Mouse (Mus musculus) frontal cortex, postnatal 10 days (tissue): ENCODE data around the gene Ints13.
"Not testable (repeated sequence)": the region's sequence is repeated elsewhere in the genome, so short reads cannot be mapped to it uniquely, and the experiment has no call there.

Experiments
- DNase-seq, 2 experiments: peaks; one replicate each; pipeline ENCODE4 v3.0.0; 2022; ENCODE audit warnings: low spot score in 2 of 2, mixed read lengths in 1 of 2

Gene Ints13

DNA sequence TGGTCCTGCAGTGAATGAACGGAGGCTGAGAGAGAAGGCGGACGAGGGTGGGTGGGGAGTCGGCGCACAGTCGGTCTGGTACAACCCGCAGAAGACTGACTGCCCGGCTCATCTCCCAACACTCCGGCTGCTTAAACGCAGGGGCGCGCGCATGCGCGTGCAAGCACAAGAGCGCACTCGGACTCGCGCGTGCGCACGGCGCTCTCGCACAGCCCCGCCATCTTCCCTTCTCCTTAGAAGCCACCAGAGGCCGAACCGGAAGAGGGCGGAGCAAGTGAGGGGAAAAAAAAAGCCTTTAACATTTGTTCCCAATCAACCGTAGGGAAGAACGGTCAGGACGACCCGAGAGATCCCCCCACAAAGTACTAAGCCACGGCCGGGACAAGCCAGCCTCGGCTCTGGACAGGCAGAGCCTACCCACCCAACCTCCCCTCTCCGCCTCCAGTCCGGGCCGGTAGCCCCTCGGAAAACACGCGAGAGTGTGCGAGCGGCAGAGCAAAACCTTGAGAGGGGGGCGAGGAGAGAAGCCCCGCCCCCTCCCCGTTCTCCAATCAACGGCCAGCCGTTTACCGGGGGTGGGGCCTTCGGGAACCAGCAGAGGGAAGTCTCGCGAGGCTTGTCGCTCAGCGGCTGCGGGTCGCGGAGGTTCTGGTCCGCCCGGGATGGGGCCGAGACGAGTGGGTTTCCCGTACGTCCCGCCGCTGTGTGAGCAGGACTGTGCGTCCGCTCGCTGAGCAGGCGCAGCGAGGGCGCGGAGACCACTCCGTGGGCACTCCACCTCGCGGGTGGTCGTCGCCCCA is at the start of gene Ints13:
Gene Ints13 (minus strand): TSS at position 526 of the 800 bp plus-strand sequence.
- peak; percentile 96 for DNase-seq

DNA sequence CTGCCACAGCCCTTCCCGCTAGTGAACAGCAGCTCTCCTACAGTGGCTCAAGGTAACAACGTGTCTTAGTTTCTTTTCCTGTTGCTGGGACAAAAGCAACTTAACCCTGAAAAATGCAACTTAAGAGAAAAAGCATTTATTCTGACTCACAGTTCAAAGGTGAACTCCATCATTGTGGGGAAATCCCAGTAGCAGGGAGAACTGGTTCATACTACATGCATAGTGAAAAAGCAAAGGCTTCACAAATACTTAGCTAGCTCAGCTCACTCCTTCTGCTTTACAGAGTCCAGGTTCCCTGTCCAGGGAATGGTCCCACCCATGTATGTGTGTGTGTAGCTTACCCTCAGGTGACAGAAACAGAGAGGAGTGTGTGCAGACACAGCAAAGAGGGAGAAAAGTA is 39.0 kb upstream of the Ints13 start:
- DNase-seq: no peak

DNA sequence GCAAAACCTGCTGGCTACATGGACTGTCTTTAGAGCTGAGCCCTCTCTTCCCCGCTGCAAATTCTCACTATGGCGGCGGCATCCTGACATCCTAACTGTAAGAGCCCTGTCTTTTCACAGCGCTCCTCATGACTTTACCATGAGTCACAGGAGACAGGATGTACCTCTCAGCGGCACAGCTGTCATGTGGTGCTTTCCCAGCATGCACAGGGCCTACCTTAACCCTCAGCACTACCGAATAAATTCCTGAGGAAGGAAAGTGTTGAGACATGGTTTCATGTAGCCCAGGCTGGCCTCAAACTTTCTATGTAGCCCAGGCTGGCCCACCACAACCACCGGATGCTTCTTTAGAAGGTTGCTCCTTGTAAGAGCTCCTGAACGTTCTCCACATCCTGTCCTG is 38.3 kb upstream of the Ints13 start:
- DNase-seq: no peak

DNA sequence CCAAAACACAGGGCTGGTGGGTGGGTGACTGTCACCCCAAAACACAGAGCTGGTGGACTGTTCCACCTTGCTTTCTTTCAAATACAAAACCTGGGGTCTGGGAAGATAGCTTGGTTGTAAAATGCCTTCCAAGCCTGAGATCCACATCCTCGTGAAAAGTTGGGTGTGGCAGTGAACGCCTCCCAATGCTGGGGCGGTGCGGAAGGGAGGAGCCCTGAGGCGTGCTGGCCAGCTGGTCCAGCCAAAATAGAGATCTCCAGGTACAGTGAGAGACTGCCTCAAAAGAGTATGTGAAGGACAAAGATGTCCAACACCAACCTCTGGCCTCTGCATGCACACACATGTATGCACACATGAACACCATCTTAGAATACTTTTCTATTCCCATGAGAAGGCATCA is 36.9 kb upstream of the Ints13 start:
- DNase-seq: no peak

DNA sequence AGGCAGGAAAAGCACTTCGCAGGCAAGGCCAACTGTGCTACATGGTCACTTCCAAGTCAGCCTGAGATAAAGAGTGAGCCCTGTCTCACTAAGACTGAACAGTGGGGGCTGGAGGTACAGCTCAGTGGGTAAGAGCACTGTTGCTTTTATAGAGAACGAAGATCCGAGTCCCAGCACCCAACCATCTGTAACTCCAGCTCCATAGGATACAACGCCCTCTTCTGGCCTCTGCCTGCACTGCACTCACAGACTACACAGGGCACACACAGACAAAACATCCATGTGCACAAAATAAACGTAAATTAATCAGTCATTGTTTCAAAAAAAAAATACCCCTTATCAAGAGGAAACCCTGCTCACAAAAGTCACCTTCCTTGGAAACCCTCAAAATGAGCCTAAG is 36.3 kb upstream of the Ints13 start:
- no peak for DNase-seq

DNA sequence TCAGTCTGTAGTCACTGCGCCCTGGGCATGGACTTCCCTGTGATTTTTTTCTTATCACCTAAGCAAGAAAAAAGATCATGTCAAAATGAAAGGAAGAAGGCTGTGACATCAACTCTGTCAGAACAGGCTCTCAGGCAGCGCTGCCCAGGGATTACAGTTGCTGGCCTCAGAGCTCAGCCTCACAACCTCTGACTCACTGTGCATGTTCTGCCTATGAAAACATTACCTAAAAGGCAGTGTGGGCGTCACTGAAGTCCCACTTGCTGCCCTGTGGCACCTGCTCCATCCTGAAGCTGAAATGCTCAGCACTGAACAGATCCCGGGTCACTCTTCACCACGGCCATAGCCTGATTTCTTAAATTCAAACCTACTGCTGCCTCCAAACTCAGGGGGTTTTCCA is 35.1 kb upstream of the Ints13 start:
- no peak for DNase-seq

DNA sequence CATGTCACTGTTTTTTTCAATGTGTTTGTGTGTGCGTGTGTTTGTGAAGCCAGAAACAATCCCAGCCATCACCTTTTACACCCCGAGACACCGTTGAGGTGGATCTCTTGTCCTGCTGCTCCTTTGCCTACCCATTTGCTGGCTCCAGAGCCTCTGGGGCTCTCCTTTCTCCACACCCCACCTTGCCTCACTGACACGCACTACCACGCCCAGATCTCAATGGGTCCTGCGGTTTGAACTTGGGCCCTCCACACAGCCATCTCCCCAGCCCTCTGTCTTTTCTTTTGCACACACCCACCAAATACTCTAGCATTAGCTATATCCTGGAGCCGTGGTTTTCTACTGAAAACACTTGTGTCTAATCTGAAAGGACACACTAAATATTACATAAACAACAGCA is 34.3 kb upstream of the Ints13 start:
- DNase-seq: no peak

DNA sequence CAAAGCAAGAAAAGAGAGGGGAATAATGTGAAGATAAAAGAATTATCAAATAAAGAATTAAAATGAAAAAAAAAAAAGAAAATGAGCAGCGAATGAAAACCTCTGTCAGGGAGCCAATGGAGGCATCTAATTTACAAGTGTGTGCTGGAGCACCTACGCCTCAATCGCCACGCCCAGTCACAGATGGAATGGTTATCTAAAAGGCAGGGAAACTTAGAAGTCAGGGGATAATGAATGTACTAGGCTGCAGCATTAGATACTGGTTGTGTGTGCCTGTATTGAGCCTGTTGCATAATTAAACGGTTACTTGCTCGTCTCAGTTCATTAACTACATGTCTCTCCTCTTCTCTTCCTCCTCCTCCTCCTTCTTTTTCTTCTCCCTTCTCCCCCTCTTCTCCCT is 33.8 kb upstream of the Ints13 start:
- DNase-seq: no peak

DNA sequence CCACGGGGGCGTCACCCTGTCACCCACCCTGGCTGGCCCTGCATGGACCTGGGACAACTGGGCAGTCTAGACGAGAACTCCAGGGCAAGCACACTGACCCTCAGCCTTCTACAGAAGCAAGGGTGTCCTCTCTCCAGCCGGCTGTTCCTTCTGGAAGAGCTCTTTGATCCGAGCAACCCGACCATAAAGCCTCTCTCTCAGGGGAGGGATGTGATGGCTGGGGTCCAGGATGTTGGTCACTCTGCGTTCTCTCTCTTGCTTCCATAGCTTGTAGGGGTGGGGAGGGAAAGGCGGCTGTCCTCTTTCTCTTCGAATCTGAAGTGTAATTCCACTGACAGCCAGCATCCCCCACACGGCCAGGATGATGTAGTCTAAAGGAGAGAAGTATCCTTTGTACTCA is 26.0 kb upstream of the Ints13 start:
- DNase-seq: no peak

DNA sequence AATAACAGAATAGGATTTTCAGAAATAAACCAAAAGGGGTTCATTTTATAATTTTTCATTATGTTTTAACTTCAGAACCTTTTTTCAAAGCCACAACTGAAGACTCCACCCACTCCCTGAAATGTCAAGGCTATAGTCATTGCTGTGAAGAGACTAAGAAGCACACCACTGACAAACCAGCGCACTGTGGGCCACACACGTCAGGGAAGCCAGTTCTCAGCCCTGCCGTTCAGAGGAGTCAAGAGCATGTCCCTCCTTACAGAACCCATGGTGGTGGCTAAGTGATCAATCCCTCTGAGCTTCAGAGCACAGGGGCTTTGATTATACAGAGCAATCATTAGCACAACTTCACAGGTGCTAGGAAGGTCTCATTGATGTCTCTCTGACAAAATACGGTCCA is 25.0 kb upstream of the Ints13 start:
- DNase-seq: no peak

DNA sequence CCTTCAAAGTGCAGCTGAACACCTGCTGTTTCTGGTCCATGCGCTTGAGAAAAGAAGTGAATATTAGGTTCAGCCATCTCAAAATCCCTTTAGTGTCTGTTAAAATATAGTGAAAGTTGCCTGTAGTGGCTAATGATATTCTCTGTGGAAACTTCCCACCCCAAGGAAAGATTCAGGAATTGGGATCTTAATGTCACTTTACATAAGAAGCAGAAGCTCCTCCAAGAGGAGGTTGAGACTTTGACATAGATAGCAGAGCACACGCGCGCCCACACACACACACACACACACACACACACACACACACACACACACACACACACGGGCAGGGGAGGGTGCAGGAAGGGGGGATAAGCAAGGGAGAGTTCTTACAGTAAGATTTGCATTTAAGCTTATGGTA is 7.5 kb upstream of the Ints13 start:
- DNase-seq: no peak

DNA sequence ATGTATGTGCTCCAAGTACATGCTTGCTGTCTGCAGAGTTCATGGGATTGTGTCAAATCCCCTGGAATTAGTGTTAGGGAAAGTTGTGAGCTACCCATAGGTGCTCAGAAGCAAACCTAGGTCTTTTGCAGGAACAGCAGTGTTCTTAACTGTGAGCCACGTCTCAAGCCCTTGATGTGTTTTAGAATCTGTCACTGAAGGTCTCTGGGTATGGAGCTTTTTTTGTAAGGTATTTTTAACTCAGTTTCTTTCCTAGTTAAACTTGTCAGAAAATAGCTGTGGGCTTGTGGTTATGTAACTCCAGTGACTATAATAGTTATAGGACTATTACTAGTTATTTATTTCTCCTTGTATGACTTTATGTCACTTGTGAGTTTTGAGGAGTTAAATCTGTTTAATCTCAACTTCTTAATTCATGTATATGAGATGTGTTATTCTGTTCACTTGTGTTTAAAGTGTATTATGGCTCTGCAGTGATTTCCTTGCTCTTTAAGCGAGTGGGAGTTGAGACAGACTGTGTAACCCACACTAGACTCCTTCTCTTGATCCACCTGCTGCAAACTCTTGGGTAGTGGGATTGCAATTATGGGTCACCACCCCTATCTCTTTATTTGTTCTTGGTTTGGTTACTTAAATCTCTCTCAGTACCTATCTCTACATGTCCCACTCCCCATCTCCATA is 5.9 kb upstream of the Ints13 start:
- no peak for DNase-seq

DNA sequence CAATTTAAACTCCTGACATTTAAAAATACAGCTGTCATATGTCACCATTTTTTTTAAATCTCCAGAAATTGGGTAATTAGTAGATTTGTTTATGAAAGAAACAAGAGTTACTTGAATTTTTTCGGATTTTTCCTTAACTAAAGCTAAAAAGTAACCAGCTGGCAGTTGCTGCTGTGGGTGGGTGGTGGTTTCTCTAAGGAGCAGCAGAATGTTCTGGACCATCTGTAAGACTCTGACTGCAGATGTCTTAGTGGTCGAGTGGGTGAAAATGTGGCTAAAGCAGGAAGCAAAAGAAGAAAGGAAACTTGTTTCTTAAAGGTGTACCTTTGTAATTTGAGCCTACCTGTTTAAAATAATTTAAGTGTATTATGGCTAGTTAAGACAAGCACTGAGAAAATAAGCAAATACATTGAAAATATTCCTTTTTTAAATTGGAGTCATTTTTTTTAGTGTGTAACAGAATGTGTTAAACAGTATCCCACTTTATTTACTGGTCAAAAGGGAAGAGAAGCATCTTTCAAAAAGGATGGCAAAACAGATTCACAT is 2.8 kb upstream of the Ints13 start:
- peak in 1 of 2 experiments; percentile 26 for DNase-seq

DNA sequence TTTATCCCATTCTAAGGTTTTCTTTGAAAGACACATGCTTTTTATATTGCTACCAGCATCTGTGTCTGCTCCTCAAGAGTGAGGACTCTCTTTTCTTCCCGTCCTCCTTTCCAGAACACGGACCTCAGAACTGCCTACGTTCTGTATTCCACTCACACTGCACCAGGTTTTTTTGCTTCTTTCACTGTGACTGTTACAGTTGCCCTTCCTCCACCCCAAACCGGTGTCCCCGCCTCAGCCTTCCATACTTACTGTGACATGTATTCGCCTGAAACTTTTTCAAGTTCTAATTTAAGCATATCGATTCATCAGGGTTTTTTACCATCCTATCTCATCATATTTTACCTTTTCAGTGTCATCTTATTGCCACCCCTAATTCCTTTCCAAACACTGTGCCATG is 951 bp upstream of the Ints13 start:
- peak; percentile 10 to 23 for DNase-seq

DNA sequence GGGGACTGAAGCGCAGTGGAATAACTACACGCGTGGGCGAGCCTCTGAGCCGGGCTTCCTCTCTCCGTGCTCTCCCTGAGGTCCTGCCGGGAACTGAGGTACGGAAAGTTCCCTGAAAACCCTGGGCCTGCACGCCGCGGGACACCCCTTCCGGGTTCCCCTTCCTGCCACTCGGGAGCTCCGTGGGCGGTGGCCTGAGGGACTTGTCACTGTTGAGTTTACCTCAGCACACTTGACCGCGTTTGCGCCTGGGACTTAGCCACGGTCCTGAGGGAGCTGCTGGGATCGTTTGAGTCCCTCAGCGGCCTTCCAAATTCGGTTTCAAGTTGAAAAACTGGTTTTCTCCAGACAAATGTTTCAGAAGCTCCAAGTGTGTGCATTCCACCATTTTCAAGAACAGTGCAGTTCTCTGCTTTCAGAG is 486 bp upstream of the Ints13 start:
- no peak for DNase-seq

DNA sequence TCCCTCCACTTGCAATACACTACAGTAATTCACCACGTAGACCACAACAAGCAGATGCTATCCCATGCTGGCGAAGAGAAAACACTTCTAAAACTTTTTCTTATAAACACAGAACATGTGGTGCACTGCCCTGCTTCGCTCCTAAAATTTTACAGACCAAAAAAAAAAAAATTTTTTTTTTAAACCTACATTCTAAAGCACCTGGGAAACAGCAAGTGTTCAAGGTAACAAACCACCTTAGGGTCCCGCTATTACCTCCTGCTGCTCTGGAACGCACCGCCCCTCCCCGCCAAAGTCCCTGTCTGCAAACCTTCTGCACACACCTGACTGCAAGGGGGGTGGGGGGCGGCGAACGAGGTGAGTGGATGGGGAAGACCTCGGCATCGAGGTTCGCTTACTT is 732 bp downstream of the Ints13 start, which contains the start of gene Fgfr1op2:
Gene Fgfr1op2 (plus strand): TSS at position 301 of the 400 bp plus-strand sequence.
- no peak for DNase-seq

DNA sequence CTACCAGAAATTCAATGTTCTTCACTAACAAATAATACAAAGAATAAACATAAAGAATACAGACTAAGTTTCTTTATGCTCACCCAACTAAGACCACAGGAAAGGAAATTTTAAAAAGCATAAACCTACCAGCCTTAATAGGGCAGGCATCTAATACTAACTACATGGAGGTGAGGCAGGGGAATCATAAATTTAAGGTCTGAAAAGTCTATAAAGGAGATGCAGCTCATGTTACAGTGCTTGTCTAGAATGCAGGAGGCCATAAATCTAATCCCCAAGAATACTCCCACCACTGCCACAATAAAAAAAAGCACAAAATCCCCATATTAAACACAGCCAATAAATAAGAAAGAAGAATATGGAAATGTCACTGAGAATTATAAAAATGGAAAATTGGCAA is 5.6 kb downstream of the Ints13 start:
- DNase-seq: no peak

DNA sequence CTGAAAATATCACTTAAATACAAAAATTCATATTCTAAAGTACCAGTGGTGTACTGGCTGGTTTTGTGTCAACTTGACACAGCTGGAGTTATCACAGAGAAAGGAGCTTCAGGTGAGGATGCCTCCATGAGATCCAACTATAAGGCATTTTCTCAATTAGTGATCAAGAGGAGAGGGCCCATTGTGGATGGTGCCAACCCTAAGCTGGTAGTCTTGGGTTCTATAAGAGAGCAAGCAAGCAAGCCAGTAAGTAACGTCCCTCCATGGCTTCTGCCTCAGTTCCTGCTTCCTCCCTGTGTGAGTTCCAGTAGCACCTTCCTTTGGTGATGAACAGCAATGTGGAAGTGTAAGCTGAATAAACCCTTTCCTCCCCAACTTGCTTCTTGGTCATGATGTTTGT is 15.2 kb downstream of the Ints13 start:
- DNase-seq: not testable (repeated sequence)

DNA sequence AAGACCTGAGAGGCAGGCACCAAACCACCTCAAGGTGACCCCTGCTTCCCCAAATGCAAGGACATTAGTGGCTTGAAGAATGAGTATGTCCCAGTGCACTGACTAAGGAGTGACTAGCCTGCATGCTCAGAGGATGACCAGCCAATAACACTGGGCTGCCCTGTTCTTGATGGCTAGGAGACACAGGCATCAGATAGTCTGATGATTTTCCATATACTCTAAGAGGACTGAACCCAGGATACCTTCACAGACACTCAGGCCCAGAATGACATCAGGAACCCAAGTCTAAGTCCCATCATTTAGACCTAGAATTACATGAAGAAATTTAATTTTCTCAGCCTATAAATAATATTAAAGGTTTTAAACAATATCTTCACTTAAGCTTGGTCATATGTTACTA is 26.3 kb downstream of the Ints13 start:
- DNase-seq: no peak

DNA sequence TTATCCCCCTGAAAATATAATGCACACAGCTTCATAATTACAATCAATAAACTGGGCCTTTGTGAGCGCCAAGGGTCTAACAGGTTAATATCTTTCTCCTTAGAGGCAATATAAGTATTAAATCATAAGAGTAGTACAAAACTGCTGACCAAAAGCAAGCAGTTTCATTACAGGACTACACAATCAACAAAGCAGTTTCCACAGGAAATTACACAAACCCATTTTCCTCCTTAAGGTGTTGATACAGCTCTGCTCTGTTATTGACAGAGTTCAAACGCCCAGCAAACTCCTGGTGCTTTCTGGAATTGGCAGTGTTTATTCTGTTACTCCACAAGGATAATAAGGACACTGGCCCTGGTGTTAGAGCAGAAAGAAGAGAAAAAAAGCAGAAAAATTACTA is 27.2 kb downstream of the Ints13 start:
- DNase-seq: no peak

DNA sequence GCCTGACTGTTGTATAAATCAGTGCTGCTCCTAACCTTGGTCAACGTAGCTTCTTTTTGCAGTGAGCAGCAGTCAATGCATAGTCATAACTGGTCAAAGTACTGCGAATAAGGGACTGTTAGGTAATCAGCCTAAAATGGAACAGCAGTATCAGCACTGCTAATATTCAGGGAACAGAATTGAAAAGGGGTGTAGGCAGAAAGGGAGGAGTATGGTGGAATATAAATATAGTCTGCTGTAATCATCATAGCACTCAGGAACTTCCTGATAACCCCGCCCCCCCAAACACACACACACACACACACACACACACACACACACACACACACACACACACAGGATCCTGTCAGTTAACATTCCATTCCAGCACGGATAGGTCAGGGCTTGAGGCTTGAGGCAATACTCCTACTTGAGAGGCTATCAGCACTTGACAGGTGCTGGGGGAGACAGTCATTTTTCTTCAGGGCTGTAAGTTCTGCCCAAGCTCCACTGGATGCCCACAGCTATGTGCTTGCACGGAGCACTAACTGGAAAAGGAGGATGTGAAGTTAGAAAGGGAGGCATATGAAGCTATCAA is 32.3 kb downstream of the Ints13 start:
- no peak for DNase-seq

DNA sequence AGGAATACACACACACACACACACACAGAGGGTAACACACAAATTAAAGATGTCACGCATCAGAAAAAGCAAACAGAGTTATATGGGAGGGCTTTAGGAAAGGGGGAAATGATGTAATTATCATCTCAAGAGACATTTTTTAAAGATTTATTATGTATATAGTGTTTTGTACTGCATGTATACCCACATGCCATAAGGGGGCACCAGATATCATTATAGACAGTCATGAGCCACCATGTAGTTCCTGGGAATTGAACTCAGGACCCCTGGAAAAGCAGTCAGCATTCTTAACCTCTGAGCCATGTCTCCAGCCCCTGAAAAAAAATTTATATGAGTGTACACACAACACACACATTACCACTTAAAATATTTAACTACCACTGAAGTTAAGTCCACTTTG is 33.0 kb downstream of the Ints13 start:
- no peak for DNase-seq

DNA sequence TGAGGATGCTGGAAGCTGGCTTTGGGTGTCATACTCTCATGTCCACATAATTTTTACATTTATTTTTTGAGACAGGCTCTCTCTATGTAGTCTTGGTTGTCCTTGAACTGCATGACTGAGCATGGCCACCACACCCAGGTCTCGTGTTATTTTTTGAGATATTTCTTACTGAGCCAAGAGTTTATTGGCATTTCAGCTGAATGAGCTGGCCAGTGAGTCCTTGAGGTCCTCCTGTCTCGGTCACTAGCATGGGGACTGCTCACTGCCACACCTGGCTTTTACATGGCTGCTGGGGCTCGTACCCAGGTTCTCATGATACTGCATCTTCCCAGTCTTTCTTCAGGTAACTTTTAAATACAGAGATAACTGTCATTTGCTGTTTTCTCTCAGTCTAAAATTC is 37.2 kb downstream of the Ints13 start:
- DNase-seq: no peak
